Mouse (Mus musculus): Measurements from ENCODE around the gene Phb2. TPM values are rescaled to one million over a fixed set of nuclear protein-coding genes. Genes with fewer than 3 reads are reported as not detected.

Phb2 gene
- polyA plus RNA-seq, 1 experiment = 193 TPM

GRCm38 (mm10) chr6:124693243-124693981, 18.7 kb upstream of the Phb2 start:
- no peak overlapping the region for H3K4me3 ChIP-seq (ENCODE audit: insufficient read depth, low read depth, low read length)
- H3K27ac ChIP-seq (ENCODE audit: insufficient read depth, low read depth, low read length) = peak overlapping the region; percentile 90
- H3K36me3 ChIP-seq (ENCODE audit: control insufficient read depth, insufficient read depth, low read length) = no peaks in the 10 kb centered on the region
- H3K4me1 ChIP-seq (ENCODE audit: control insufficient read depth, insufficient read depth, low read length) = peaks cover 26% of the 10 kb centered on the region
- 30% methylated on average over 15 of the region's 15 CpGs for WGBS
- no peak for TF ChIP-seq POLR2A (IDR thresholded peaks at IDR 0.05; ENCODE audit: low read depth, low read length)
- TF ChIP-seq CTCF (conservative IDR thresholded peaks at IDR 0.05; ENCODE audit: insufficient read depth, insufficient read length, low read depth, low read length) = no peak
- peak; percentile 71 for DNase-seq
- no peaks in the 10 kb centered on the region for H3K27me3 ChIP-seq (replicated peaks; ENCODE audit: control insufficient read depth, insufficient read depth, low read length)

- TF ChIP-seq POLR2A (IDR thresholded peaks at IDR 0.05; ENCODE audit: low read depth, low read length) (no peak), CTCF (conservative IDR thresholded peaks at IDR 0.05; ENCODE audit: insufficient read depth, insufficient read length, low read depth, low read length) (no peak)
- WGBS = 31% methylated on average over 15 of the region's 15 CpGs
- H3K36me3 ChIP-seq (ENCODE audit: control insufficient read depth, insufficient read depth, low read length) = no peaks in the 10 kb centered on the region
- peaks cover 31% of the 10 kb centered on the region for H3K4me1 ChIP-seq (ENCODE audit: control insufficient read depth, insufficient read depth, low read length)
- peak overlapping the region; percentile 90 for H3K27ac ChIP-seq (ENCODE audit: insufficient read depth, low read depth, low read length)
- peak; percentile 96 for DNase-seq
- H3K27me3 ChIP-seq (replicated peaks; ENCODE audit: control insufficient read depth, insufficient read depth, low read length) = no peaks in the 10 kb centered on the region
- H3K4me3 ChIP-seq (ENCODE audit: insufficient read depth, low read depth, low read length) = no peak overlapping the region
Measured at GRCm38 (mm10) chr6:124694166-124694955, 17.8 kb upstream of the Phb2 start.

GRCm38 (mm10) chr6:124696441-124697150, 15.5 kb upstream of the Phb2 start:
- DNase-seq = no peak
- H3K27me3 ChIP-seq (replicated peaks; ENCODE audit: control insufficient read depth, insufficient read depth, low read length) = no peaks in the 10 kb centered on the region
- no peak for TF ChIP-seq CTCF (conservative IDR thresholded peaks at IDR 0.05; ENCODE audit: insufficient read depth, insufficient read length, low read depth, low read length)
- TF ChIP-seq POLR2A (IDR thresholded peaks at IDR 0.05; ENCODE audit: low read depth, low read length) = no peak
- no peaks in the 10 kb centered on the region for H3K36me3 ChIP-seq (ENCODE audit: control insufficient read depth, insufficient read depth, low read length)
- peaks cover 32% of the 10 kb centered on the region for H3K4me1 ChIP-seq (ENCODE audit: control insufficient read depth, insufficient read depth, low read length)
- WGBS = 77% methylated on average over 7 of the region's 7 CpGs
- no peak overlapping the region for H3K27ac ChIP-seq (ENCODE audit: insufficient read depth, low read depth, low read length)
- H3K4me3 ChIP-seq (ENCODE audit: insufficient read depth, low read depth, low read length) = no peak overlapping the region

GRCm38 (mm10) chr6:124698751-124699150, 13.4 kb upstream of the Phb2 start:
- Histone ChIP-seq H3K36me3 (ENCODE audit: control insufficient read depth, insufficient read depth, low read length) (peaks cover 2% of the 10 kb centered on the region; the same call in 1 of the 2 replicates), H3K4me1 (ENCODE audit: control insufficient read depth, insufficient read depth, low read length) (peaks cover 17% of the 10 kb centered on the region), H3K27me3 (replicated peaks; ENCODE audit: control insufficient read depth, insufficient read depth, low read length) (no peaks in the 10 kb centered on the region), H3K4me3 (ENCODE audit: insufficient read depth, low read depth, low read length) (no peak overlapping the region), H3K27ac (ENCODE audit: insufficient read depth, low read depth, low read length) (no peak overlapping the region)
- WGBS = 58% methylated on average over 6 of the region's 6 CpGs
- no peak for DNase-seq
- TF ChIP-seq POLR2A (IDR thresholded peaks at IDR 0.05; ENCODE audit: low read depth, low read length) = no peak
- no peak for TF ChIP-seq CTCF (conservative IDR thresholded peaks at IDR 0.05; ENCODE audit: insufficient read depth, insufficient read length, low read depth, low read length)

- TF ChIP-seq POLR2A (IDR thresholded peaks at IDR 0.05; ENCODE audit: low read depth, low read length) (no peak), CTCF (conservative IDR thresholded peaks at IDR 0.05; ENCODE audit: insufficient read depth, insufficient read length, low read depth, low read length) (no peak)
- H3K27ac ChIP-seq (ENCODE audit: insufficient read depth, low read depth, low read length) = no peak overlapping the region
- H3K27me3 ChIP-seq (replicated peaks; ENCODE audit: control insufficient read depth, insufficient read depth, low read length) = no peaks in the 10 kb centered on the region
- H3K4me3 ChIP-seq (ENCODE audit: insufficient read depth, low read depth, low read length) = no peak overlapping the region
- peaks cover 13% of the 10 kb centered on the region for H3K4me1 ChIP-seq (ENCODE audit: control insufficient read depth, insufficient read depth, low read length)
- DNase-seq = peak; percentile 24
- peaks cover 3% of the 10 kb centered on the region; the same call in 1 of the 2 replicates for H3K36me3 ChIP-seq (ENCODE audit: control insufficient read depth, insufficient read depth, low read length)
- 63% methylated on average over 4 of the region's 4 CpGs for WGBS
Measured at GRCm38 (mm10) chr6:124699366-124699765, 12.8 kb upstream of the Phb2 start.

GRCm38 (mm10) chr6:124699962-124700610, 12.1 kb upstream of the Phb2 start:
- no peak overlapping the region for H3K27ac ChIP-seq (ENCODE audit: insufficient read depth, low read depth, low read length)
- 45% methylated on average over 11 of the region's 11 CpGs for WGBS
- H3K4me1 ChIP-seq (ENCODE audit: control insufficient read depth, insufficient read depth, low read length) = peaks cover 8% of the 10 kb centered on the region
- peaks cover 5% of the 10 kb centered on the region for H3K36me3 ChIP-seq (ENCODE audit: control insufficient read depth, insufficient read depth, low read length)
- TF ChIP-seq CTCF (conservative IDR thresholded peaks at IDR 0.05; ENCODE audit: insufficient read depth, insufficient read length, low read depth, low read length) = no peak
- DNase-seq = peak; percentile 80
- H3K27me3 ChIP-seq (replicated peaks; ENCODE audit: control insufficient read depth, insufficient read depth, low read length) = no peaks in the 10 kb centered on the region
- H3K4me3 ChIP-seq (ENCODE audit: insufficient read depth, low read depth, low read length) = no peak overlapping the region

All from kidney, adult 2 months (tissue).